In the genomic region with DNA sequence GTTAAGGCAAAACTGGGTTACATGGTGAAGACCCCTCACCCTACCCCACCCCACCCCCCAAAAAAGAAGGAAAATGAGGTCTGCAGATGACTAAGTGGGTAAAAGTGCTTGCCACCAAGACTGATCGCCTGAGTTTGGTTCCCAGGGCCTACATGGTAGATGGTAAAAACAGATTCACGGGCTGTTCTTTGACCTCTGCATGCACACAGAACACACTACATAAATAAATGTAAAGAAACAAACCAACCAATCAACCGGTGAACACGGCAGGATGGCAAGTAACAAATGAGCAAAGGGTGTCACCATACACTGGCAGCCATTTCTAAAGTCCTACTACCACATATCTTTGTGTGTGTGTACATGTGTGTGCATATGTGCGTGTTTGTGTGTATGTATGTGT, we compare ENCODE assay signal across 19 mouse cellular contexts. TPM values are rescaled to one million over a fixed set of nuclear protein-coding genes. Genes with fewer than 3 reads are reported as not detected.
"Had no signal": no experiment of that assay in that cellular context is flagged by ENCODE, and none has a peak within 500 bp of the region (broad histone marks: within the 10 kb centered on the region; RNA-seq: fewer than 3 reads in every experiment).

No protein-coding gene starts in this region.

- H3K27me3 ChIP-seq: neural tube, embryonic 13.5 days; neural tube, embryonic 15.5 days; stomach, embryonic 15.5 days had no signal

- DNase-seq: lung, adult 18-20 months; lung, embryonic 14.5 days; lung, postnatal 10 days; lung, postnatal 4 days; retina, postnatal 1 day; right cerebral cortex, adult 18-20 months; spleen, adult 18-20 months; thymus, adult 2 months; thymus, postnatal 25 days; thymus, postnatal 4 days had no signal

- H3K9ac ChIP-seq: liver, embryonic 14.5 days; lung, embryonic 14.5 days; midbrain, embryonic 13.5 days; neural tube, embryonic 13.5 days; neural tube, embryonic 15.5 days; stomach, embryonic 15.5 days had no signal

- H3K27ac ChIP-seq: liver, embryonic 14.5 days; midbrain, embryonic 10.5 days; midbrain, embryonic 13.5 days; neural tube, embryonic 13.5 days; neural tube, embryonic 15.5 days; stomach, embryonic 15.5 days; stomach, postnatal 0 days had no signal

- H3K9me3 ChIP-seq: midbrain, embryonic 10.5 days; midbrain, embryonic 13.5 days; neural tube, embryonic 13.5 days; neural tube, embryonic 15.5 days; stomach, embryonic 15.5 days had no signal

- H3K4me3 ChIP-seq: midbrain, embryonic 10.5 days; midbrain, embryonic 13.5 days; myocyte; neural tube, embryonic 13.5 days; neural tube, embryonic 15.5 days; stomach, embryonic 15.5 days had no signal

- H3K4me1 ChIP-seq: neural tube, embryonic 13.5 days; neural tube, embryonic 15.5 days; stomach, embryonic 15.5 days had no signal

RNA-seq across cellular contexts. Expression of a gene that starts 15.6 kb away (rescaled TPM):
- polyA plus RNA-seq: liver, embryonic 16.5 days had no signal

RNA-seq across cellular contexts. Expression of a gene that starts 42.2 kb away (rescaled TPM):
- polyA plus RNA-seq: liver, embryonic 16.5 days had no signal

RNA-seq across cellular contexts. Expression of a gene that starts 59.3 kb away (rescaled TPM):
- polyA plus RNA-seq: liver, embryonic 16.5 days had no signal
